Mouse (Mus musculus): Measurements from ENCODE around the gene Med11. TPM values are rescaled to one million over a fixed set of nuclear protein-coding genes. Genes with fewer than 3 reads are reported as not detected.
"Not testable (repeated sequence)": the region's sequence is repeated elsewhere in the genome, so short reads cannot be mapped to it uniquely, and the experiment has no call there.

The Med11 gene
- 15.8 and 17.3 TPM in 2 replicates for polyA plus RNA-seq (2012; rRNA removed)

- DNase-seq (ENCODE audit: extremely low spot score in 1 of 2, low spot score in 1 of 2): peak; percentile 92 to 95
These were observed at the start of gene Med11 for GRCm38 (mm10) chr11:70451797-70452498. TSS of gene Med11 (plus strand) at chr11:70451919.

- DNase-seq (ENCODE audit: extremely low spot score in 1 of 2, low spot score in 1 of 2): peak; percentile 14 to 69
These were observed 48.1 kb upstream of the Med11 start for GRCm38 (mm10) chr11:70403598-70403997.

GRCm38 (mm10) chr11:70409594-70410296 lies 42.0 kb upstream of the Med11 start, which contains the start of gene Pelp1:
TSS of gene Pelp1 (minus strand) at chr11:70410031.
- peak; percentile 72 to 87 for DNase-seq (ENCODE audit: extremely low spot score in 1 of 2, low spot score in 1 of 2)

GRCm38 (mm10) chr11:70410297-70410643 lies 41.4 kb upstream of the Med11 start:
- no peak for DNase-seq (ENCODE audit: extremely low spot score in 1 of 2, low spot score in 1 of 2)

- DNase-seq (ENCODE audit: extremely low spot score in 1 of 2, low spot score in 1 of 2): no peak
These were observed 39.1 kb upstream of the Med11 start for GRCm38 (mm10) chr11:70412591-70412990.

- DNase-seq (ENCODE audit: extremely low spot score in 1 of 2, low spot score in 1 of 2): peak; percentile 37 to 88
These were observed 37.8 kb upstream of the Med11 start for GRCm38 (mm10) chr11:70413961-70414360.

GRCm38 (mm10) chr11:70418199-70418598 lies 33.5 kb upstream of the Med11 start:
- no peak for DNase-seq (ENCODE audit: extremely low spot score in 1 of 2, low spot score in 1 of 2)

- DNase-seq (ENCODE audit: extremely low spot score in 1 of 2, low spot score in 1 of 2): no peak
These were observed 32.2 kb upstream of the Med11 start for GRCm38 (mm10) chr11:70419486-70419885.

- DNase-seq (ENCODE audit: extremely low spot score in 1 of 2, low spot score in 1 of 2): not testable (repeated sequence)
These were observed 25.1 kb upstream of the Med11 start for GRCm38 (mm10) chr11:70426598-70426997.

- DNase-seq (ENCODE audit: extremely low spot score in 1 of 2, low spot score in 1 of 2): peak in 1 of 2 experiments; percentile 19
These were observed 20.1 kb upstream of the Med11 start for GRCm38 (mm10) chr11:70431574-70431973.

- DNase-seq (ENCODE audit: extremely low spot score in 1 of 2, low spot score in 1 of 2): peak; percentile 96 to 98
These were observed 19.4 kb upstream of the Med11 start, which contains the start of gene Arrb2 for GRCm38 (mm10) chr11:70432048-70432894. TSS of gene Arrb2 (plus strand) at chr11:70432635.

GRCm38 (mm10) chr11:70432895-70433568 lies 18.7 kb upstream of the Med11 start:
- peak in 1 of 2 experiments; percentile 50 for DNase-seq (ENCODE audit: extremely low spot score in 1 of 2, low spot score in 1 of 2)

- no peak for DNase-seq (ENCODE audit: extremely low spot score in 1 of 2, low spot score in 1 of 2)
These were observed 18.2 kb upstream of the Med11 start for GRCm38 (mm10) chr11:70433569-70433943.

GRCm38 (mm10) chr11:70433951-70434350 lies 17.8 kb upstream of the Med11 start:
- DNase-seq (ENCODE audit: extremely low spot score in 1 of 2, low spot score in 1 of 2): no peak

GRCm38 (mm10) chr11:70435476-70435875 lies 16.2 kb upstream of the Med11 start:
- DNase-seq (ENCODE audit: extremely low spot score in 1 of 2, low spot score in 1 of 2): no peak

- DNase-seq (ENCODE audit: extremely low spot score in 1 of 2, low spot score in 1 of 2): no peak
These were observed 14.3 kb upstream of the Med11 start for GRCm38 (mm10) chr11:70437426-70437825.

- DNase-seq (ENCODE audit: extremely low spot score in 1 of 2, low spot score in 1 of 2): no peak
These were observed 12.9 kb upstream of the Med11 start for GRCm38 (mm10) chr11:70438728-70439374.

- DNase-seq (ENCODE audit: extremely low spot score in 1 of 2, low spot score in 1 of 2): no peak
These were observed 11.1 kb upstream of the Med11 start for GRCm38 (mm10) chr11:70440637-70441036.

- no peak for DNase-seq (ENCODE audit: extremely low spot score in 1 of 2, low spot score in 1 of 2)
These were observed 9.8 kb upstream of the Med11 start for GRCm38 (mm10) chr11:70441882-70442281.

GRCm38 (mm10) chr11:70443964-70444363 lies 7.8 kb upstream of the Med11 start:
- no peak for DNase-seq (ENCODE audit: extremely low spot score in 1 of 2, low spot score in 1 of 2)

Data from frontal cortex, adult 2 months (tissue).